Mouse (Mus musculus): ENCODE data around the gene Pim1.

Gene Pim1

GRCm38 (mm10) chr17:29531757-29532384, 41.3 kb downstream of the Pim1 start:
- no peak for DNase-seq

GRCm38 (mm10) chr17:29533866-29534265, 43.3 kb downstream of the Pim1 start:
- DNase-seq = no peak

- no peak for DNase-seq
Measured at GRCm38 (mm10) chr17:29540426-29540825, 49.9 kb downstream of the Pim1 start.

- DNase-seq = no peak
Measured at GRCm38 (mm10) chr17:29541419-29541818, 50.9 kb downstream of the Pim1 start.

GRCm38 (mm10) chr17:29542831-29543690, 52.5 kb downstream of the Pim1 start:
- DNase-seq = peak; percentile 34

- no peak for DNase-seq
Measured at GRCm38 (mm10) chr17:29544064-29544463, 53.5 kb downstream of the Pim1 start.

- no peak for DNase-seq
Measured at GRCm38 (mm10) chr17:29545241-29545640, 54.7 kb downstream of the Pim1 start.
